Mouse (Mus musculus) ES-CJ7 (cell line): Measurements from ENCODE around the gene Tmcc2.

Experiments used
- DNase-seq: peaks from one replicate; pipeline ENCODE4 v3.0.0; 2011; ENCODE audit warnings: low read depth, low spot score

The Tmcc2 gene

DNA sequence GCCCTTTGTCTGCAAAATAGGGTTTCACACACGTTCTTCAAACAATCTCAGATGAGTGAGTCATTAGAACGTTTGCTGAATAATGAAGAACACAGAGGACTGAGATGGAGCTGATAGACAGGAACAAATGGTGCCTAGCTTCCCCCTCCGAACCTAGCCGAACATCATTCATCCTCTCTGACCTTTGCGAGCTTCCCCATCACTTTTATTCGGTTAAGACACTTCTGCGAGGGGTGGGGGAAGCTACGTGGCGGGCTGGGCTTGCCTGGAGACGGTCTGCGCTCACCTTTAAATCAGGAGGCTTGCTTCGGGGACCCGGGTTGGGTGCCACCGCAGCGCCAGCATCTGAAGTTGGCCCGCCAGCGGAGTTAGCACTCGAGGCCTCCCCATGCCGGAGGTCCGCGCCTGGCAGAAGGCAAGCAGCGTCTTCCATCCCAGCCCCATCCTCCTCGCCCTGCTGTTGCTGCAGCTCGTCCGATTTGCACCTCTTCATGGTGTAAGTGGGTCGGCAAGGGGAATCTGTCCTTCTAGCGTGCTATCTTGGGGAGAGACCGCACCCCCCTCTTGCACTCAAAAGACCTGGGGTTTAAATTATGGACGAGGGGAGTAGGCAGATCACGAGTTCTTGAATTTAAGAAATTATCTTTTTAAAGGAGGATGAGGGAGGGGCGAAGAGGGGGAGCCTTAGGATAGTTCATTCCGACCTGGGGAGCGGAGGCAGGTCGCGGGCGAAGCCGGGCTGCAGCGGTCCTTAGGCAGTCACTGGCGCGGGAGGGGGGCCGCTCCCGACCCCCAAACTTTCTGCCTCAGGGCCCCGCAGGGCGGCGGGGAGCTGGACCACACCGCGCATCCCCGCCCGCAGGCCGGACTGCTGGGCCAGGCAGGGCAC, at the start of gene Tmcc2:
Tmcc2 (minus strand) TSS at position 591 of the 889 bp plus-strand sequence.
- peak; percentile 50 for DNase-seq

DNA sequence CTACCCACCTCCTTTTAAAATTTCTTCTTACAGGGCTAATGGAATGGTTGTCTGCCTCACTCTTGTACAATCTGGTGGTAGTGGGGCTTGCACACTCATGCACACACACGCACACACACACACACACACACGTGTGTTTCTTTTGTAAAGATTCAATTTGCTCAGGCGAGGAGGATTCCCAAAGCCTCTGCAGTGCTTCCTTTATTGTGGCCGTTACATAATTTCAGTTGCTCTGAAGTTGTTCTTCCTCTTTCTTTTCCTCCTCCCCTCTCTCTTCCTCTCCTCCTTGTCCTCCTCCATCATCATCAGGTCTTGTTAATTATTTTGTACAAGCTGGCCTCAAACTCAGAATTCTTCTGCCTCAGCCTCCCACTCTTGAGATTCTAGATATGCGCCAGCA, 46.3 kb upstream of the Tmcc2 start:
- DNase-seq, result no peak

DNA sequence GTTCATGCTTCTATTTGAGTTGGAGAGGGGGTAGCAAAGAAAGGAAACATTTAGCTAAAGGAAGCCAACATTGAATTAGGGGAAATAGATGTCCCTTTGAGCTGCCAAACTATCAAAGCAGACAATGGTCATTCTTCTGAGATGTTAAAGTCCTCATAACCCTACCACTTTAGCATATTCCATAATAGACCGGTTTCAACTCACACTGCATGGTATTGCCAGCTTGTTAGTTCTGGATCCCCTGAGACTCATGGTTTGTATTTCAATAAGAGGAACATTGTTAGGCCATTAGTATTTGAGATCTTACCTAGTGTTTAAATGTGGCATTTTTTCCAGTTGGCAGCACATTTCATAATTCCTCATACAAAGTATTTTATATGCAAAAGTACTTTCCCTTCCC, 45.9 kb upstream of the Tmcc2 start:
- DNase-seq, result no peak

DNA sequence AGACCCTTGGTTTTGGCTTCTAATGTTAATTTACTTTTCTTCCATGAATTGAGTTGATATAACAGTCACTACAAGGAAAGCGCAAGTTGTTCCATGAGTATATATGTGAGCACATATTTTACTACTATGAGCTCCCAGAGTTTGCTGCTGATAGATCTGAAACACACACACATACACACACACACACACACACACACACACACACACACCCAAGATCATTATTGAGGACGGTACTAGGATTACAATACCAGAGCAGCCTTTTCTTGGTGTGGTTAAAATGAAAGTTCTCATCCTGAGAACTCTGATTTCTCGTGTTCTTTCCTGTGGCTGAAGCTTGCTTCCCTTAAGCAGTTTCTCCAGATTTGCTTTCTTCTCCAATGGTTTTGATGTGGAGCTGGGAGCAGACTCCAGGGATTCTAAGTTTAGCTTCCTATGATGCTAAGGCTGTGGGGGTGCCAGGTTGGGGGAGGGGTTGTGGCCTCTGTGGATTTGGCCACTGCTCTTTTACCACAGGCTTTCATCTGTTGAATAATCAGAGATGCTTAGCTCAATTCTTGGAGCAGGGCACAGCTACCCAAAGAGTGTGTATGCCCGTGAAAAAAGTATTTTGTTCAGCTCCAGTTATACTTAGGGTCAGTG, 45.4 kb upstream of the Tmcc2 start:
- no peak for DNase-seq

DNA sequence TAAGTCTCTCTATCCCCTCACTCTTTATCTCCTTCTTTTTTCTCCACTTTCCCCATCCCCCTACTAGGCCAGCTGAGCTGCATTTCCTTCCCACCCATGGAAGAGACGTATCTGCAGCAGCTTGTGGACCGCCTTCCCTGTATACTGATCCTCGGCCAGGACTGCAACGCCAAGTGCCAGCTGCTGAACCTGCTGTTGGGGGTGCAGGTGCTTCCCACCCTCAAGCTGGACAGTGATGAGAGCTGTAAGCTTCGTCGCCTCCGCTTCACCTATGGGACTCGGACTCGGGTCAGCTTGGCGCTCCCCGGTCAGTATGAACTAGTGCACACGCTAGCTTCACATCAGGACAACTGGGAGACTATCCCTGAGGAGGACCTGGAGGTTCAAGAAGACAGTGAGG, 43.0 kb upstream of the Tmcc2 start:
- no peak for DNase-seq

DNA sequence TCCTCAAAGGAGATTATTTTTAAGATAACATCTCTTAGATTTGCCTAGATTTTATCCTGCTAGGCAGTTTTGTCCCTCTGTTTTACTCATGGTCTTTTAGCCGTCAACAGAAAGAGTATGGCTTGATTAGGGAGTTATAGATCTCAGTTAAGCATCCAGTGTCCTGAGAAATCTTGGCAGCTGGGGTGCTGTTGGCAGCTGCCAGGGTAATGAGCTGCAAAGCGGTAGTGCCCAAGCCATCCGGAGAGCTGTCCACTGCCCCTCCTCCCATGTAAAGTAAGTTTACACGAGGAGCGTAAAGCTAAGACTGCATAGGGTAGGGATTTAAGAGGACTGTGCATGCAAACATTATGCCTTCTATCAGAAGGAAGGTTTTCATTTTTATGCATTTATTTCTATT, 42.3 kb upstream of the Tmcc2 start:
- no peak for DNase-seq

DNA sequence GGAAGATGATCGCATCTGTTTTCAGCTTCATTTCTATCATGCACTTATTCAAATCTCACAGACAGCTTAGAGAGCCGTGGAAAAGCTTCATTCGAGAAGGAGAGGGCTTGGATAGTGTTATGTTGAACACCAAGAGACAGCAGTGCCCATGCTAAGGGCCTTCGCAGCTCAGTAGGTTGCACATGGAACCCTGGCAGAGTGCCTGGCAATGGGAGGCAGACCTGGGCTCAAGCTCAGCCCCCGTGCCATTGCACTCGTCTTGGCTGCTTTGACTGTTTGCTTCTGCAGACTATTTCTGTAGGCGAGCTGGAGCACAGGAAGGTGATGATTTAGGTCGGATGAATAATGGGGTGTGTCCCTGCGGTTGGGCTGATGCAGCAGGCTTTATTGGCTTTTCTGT, 40.6 kb upstream of the Tmcc2 start:
- no peak for DNase-seq

DNA sequence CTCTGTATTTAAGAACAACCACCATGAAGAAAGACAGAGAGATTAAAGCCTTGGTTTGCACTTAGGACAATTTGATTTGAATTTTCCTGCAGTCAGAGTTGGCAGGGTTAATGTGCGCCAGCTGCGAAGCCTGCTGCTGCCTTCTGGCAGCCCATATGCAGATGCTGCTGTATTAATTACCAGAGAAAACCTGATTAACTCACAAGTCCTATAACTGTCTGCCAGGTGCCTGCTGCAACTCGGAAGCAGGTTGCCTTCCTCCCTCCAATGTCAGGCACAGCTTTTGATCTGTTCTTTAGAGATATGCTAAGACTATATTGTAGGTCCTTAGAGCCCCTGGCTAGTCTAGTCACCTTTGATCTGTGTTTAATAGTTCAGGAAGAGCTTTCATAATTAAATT, 39.7 kb upstream of the Tmcc2 start:
- no peak for DNase-seq

DNA sequence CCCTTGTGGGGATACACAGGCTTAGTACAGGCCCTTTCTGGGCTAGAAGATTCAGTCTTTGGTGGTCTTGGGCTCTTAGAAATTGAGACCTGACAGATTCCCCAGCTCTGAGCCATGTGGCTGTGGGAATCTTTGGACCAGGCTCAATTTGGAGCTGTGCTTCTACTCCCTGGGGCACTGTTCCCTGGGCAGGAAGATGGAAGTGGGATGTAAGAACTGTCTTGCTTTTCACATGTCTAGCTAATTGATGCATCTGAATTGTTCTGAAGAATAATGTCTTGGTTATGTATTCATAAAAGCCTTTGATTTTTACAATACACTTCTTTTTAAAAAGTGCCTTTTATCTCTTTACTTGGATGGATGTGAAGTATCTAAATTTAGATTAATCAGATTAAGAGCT, 34.5 kb upstream of the Tmcc2 start:
- no peak for DNase-seq

DNA sequence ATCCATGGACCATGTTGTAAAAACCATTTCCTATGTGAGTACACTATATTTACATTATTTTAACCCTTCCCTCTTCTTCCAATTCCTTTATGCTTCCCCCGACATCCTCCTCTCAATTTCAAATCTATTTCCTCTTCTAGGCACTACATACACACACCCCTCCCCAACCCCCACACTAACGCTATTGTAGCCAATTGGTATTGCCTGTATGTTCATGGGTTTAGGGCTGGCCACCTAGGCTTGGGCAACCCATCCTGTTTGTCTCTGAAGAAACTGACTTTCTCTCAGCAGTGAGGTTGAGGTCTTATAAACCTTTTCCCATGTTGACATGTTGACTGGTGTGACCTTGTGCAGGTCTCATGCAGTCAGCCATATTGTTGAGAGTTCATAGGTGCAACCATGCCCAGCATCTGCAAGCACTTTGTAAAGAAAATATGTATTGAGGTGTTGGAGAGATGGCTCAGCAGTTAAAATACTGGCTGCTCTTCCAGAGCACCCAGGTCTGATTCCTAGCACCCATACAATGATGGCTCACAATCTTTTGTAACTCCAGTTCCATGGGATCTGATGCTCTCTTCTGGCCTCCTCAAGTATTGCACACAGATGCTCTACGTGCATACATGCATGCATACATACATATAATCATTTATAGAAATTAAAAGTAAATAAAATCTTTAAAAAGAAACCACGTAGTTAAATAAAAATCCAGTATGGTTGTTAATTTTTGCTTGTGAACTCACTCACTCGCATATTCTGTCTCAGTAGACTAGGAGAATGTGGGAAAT, 32.0 kb upstream of the Tmcc2 start:
- DNase-seq, result no peak

DNA sequence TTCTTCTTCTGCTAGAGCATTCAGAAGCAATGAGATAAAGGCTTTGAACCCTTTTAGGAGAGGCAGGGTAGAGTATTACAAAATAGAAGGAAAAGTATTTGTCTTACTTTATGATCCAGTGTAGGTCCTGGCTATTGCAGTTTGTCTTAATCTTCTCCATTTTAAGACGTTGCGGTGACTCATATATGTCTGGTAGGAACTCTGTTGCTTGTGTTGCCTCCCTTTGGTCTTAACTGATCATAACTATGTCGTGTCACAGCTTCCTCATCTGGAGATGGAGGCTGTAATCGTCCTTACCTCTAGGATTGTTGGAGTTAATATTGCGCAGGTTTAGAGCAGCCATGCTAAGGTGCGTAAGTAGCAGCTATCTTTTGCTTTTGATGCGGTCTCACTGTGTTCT, 29.6 kb upstream of the Tmcc2 start:
- no peak for DNase-seq

DNA sequence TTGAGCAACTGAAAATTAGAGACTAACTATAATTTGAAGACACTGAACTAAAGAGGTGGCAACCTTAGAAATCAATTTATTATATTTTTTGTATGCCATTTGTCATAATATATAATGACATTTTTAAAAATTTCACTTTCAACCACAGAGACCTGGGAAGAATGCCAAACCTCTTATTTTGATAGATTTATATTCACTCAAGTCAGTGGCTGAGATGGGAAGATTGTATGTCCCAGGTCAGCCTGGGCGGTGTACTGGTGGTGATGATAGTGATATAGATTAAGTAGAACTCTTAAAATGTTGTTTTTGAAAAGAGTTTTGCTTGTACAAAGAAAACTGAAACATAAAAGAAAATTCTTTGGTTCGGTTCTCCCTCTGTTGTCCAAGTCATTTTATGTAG, 29.1 kb upstream of the Tmcc2 start:
- DNase-seq, result no peak

DNA sequence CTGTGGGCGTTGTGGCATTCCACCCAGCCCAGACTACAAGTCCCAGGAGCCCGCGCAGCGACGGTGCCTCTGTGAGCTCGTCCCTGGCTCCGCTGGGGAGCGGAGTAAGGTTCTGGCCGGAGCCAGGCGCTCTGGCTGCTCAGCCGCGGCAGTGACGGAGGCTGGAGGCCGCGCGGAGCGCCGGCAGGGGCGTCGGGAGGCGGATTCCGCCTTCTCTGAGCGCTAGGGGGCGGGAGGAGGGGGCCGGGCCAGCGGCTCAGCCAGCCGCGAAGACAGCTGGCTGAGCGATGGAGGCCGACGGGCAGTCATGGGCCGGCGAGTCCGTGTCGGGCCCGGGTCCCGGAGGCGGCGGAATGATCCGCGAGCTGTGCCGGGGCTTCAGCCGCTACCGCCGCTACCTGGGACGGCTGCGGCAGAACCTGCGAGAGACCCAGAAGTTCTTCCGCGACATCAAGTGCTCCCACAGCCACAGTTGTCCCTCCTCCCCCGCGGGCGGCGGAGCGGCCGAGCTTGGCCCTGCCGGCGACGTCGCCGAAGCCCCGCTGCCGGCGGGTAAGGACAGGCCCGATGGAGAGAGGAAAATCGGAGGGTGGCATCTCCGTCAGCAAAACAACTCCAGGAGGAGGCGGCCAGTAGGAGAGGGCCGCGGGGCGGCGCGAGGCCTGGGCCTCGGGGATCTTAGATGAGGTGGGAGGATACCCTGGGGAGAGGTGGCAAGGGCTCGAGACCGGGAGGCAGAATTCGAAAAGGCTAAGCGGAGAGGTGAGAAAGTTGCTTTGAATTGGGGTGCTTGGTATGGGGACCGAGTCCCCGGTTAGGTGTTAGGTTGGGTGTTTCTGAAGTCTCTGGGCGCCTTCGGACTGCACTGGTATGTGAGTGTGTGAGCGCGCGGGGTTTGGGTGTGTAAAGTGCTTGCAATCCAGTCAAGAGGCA, 26.5 kb upstream of the Tmcc2 start, which contains the start of gene Dstyk:
Dstyk (plus strand) TSS at position 237 of the 933 bp plus-strand sequence.
- peak; percentile 96 for DNase-seq

DNA sequence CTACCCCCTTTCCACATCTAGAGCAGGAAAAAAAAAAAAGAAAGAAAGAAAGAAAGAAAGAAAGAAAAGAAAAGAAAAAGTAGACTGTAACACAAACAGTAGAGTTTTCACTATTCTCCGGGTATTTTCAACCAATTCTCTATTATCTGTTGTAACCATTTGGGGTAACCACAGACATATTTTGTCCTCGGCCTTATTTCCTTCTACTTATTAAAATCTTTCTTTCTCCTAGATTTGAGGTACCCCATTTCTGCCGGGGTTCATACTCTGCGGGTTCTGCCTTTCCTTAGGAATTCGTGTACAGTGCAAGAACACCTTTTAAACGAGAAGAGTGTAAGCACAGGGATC, 25.8 kb upstream of the Tmcc2 start:
- no peak for DNase-seq

DNA sequence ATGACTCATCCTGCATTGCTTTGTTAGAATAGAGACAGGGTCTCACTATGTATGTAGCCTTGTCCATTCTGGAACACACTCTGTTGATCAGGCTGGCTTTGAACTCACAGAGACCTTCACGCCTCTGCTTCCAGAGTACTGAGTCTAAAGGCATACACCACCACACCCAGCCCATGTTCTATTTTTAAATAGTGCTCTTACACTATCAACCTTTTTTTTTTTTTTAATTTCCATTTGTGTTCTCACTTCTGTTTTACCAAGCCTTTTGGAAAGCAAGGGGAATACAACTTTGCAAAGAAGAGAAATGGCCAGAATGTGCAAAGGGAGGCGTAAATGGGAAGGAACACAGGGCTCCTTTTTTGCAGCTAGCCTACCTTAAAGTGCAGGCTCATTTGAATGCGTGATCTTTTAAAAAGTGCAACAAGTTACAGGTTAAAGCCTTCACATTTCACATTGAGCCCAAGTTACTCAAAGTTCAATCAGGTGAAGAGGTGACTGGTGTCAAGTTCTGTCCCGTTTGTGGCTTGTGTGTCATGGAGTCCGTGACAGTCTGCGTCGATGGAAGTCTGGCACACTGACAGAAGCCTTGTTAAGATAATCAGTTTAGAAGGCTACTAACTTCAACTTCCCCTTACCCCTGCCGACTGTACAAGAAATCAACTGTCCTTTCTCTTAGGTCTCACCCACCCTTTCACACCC, 25.3 kb upstream of the Tmcc2 start:
- DNase-seq, result no peak

DNA sequence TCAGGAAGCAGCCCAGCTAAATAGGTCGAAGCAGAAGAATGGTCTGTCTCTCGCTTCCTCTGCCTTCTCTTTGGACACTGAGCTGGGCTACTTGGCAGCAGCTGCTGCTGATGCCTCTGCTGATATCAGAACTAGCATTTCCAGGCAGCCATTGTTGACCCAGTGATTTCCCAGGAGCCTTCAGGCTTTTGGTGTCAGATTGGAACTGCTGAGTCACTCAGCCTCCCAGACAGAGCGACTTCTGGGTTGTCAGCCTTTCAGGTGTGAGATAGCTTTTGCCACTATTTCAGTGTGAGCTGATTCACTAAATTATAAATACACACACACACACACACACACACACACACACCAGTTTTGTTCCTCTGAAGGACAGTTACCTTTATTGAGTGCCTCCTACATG, 19.6 kb upstream of the Tmcc2 start:
- DNase-seq, result no peak

DNA sequence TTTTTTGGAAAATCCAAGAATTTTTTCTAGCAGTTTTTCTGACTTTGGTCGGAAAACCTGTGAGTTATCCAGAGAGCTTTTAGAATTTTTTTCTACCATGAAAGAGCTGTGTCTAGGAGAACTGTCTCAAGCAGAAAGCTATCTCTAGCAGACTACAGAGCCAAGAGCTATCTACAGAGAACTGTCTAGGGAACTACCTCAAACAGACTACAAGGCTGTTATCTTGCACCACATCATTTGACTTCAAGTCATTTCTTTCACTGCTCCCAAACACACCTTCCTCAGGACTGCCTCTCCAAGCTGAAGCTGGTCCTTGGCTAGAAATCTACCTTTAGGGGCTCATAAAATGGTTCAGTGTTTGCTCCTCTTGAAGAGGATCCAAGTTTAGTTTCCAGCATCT, 10.8 kb upstream of the Tmcc2 start:
- DNase-seq, result no peak

DNA sequence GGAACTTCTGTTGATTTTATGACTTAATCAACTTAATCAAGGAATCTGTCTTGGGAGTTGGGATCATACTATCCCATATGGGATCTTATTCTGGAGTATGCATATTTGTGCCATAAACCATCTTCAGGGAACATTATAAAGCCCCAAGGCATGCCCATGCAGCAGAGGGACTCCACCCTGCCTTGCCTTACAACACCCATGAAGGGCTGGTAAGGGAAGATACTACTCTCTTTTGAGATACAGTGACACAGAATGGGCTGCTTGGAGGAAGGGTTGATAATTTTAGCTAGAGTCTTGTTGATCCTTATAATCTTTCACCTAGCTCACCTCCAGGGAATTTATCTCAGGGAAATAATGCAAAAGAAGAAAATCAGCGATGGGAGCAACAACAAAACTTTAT, 9.5 kb upstream of the Tmcc2 start:
- no peak for DNase-seq

DNA sequence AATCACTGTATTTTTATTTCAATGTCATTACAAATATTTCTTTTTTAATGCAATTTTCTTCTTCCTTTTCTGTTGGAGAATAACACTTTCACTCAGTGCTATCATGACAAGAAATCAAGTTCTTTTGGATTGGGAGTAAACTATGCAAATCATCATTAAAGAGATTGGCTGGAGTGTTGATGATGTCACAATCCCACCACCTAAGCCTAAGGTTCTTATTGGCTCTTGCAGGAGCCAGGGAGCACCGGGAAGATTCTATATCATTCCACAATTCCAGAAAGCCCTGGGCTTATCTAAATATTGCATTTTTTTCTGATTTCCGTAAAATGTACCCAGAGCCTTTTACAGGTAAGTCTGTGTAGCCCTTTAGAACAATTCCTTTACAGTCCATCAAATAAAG, 5.6 kb upstream of the Tmcc2 start:
- DNase-seq, result no peak

DNA sequence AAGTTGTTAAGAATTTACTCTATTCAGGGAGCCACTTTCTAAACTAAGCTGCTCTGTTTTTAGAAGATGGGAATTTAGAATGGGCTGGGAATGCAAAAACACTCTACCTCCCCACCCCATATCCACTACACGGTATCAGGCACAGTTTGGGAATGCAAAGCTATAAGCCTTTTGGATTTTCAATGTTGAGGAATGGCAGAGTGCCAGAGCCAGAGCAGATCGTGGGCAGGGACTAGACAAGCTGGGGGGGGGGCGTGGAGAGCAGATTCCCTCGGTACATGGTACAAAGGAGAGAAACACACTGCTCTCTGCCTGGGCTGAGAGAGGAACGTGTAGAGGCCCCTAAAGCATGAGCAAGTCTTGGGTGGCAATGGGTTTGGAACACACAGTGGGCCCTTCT, 1.8 kb upstream of the Tmcc2 start:
- DNase-seq, result no peak

DNA sequence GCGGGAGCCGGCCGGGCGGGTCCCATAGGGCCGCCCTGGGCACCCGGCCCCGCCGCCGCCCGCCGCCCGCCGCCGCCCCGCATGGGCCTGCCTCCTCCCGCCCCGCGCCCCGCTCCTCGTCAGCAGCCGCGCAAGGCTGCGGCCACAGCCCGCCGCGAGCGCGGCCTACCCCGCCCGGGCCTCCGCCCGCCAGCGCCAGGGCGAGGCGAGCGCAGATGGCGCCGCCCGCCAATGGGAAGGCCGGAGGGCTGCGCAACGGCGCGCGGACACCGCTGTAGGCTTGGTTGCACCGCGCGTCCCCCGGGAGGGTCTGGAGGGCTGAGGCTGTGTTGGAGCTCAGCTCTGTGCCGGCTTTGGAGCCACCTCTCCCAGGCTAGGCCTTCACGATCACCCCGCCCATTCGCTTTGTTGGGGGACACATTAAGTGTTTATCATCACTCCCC, 520 bp upstream of the Tmcc2 start:
- DNase-seq, result peak; percentile 63
